Mouse (Mus musculus): ENCODE measurements around the gene Gm8978. TPM values are rescaled to one million over a fixed set of nuclear protein-coding genes. Genes with fewer than 3 reads are reported as not detected.

Gm8978 gene
- total RNA-seq (2023; ENCODE audit: inconsistent age) = not detected in 4 replicates

DNA sequence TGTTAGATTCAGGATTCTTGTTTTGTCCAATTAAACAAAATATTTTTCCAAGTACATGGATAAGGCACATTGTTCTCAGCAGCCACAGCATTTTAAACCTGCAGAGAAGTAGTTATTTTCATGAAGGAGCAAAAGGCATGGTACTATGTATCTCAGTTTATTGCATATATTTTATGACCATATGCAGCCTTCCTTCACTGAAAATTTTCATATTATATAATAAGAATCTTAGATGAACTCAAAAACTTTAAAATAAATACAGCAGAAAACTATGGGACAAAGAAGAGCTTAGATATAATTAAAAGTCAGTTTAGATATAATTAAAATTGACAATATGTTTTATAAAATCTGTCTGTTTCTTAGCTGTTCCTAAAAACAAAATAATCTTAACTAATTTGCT is at the start of gene Gm8978:
Gene Gm8978 (minus strand): TSS at position 101 of the 400 bp plus-strand sequence.

Other genes with a start within 250 kb of the Gm8978 start
- gene Rnls, start 233.0 kb downstream of the Gm8978 start, total RNA-seq (2023; ENCODE audit: inconsistent age) = 1.2 to 1.9 TPM (median 1.5 TPM) in 4 replicates
- 0.30 to 0.35 TPM in 2 of 4 replicates, not detected in the others for gene Lipo4, start 107.5 kb downstream of the Gm8978 start, total RNA-seq (2023; ENCODE audit: inconsistent age)
- not detected in 4 replicates for gene Lipo2, start 126.1 kb upstream of the Gm8978 start, total RNA-seq (2023; ENCODE audit: inconsistent age)
- gene Lipo3, start 136.7 kb upstream of the Gm8978 start, total RNA-seq (2023; ENCODE audit: inconsistent age) = 3.9 to 5.2 TPM (median 4.5 TPM) in 4 replicates
- not detected in 4 replicates for gene Lipo1, start 162.2 kb upstream of the Gm8978 start, total RNA-seq (2023; ENCODE audit: inconsistent age)